Mouse (Mus musculus): ENCODE measurements at regions not wholly inside any gene's neighbourhood (a gene's known extent, or its start where the extent isn't known, plus 50 kb on each side); places are given as distances from the start of the nearest gene placed in this dataset.

- DNase-seq (ENCODE audit: low spot score), result no peak
These were observed 841.2 kb upstream of the Adgrl3 start for GRCm38 (mm10) chr5:80178723-80179122.

- DNase-seq (ENCODE audit: low spot score), result peak; percentile 48
These were observed 839.7 kb upstream of the Adgrl3 start for GRCm38 (mm10) chr5:80180280-80180679.

GRCm38 (mm10) chr5:80192418-80192817 lies 827.5 kb upstream of the Adgrl3 start:
- DNase-seq (ENCODE audit: low spot score), result no peak

GRCm38 (mm10) chr5:80199626-80200025 lies 820.3 kb upstream of the Adgrl3 start:
- DNase-seq (ENCODE audit: low spot score), result no peak

GRCm38 (mm10) chr5:80248530-80249122 lies 771.3 kb upstream of the Adgrl3 start:
- DNase-seq (ENCODE audit: low spot score), result no peak

DNA sequence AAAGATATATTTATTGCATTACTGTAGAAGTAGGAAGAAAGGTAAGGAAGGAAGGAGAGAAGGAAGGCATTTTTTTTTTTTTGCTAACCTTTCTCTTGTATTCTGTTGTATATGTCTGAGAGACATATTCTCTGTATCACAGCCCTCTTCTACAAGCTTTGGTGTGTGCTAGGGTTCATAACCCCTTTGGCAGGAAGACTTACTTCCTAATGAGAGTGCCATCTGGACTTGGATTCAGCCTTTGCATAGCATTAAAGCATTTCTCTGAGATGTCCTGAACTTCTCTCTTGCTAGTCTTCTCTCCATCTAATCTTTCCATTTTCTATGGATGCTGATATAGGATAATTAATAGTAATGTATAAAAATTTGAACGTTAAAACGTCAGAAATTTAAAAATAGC lies 768.0 kb upstream of the Adgrl3 start:
- no peak for DNase-seq (ENCODE audit: low spot score)

DNA sequence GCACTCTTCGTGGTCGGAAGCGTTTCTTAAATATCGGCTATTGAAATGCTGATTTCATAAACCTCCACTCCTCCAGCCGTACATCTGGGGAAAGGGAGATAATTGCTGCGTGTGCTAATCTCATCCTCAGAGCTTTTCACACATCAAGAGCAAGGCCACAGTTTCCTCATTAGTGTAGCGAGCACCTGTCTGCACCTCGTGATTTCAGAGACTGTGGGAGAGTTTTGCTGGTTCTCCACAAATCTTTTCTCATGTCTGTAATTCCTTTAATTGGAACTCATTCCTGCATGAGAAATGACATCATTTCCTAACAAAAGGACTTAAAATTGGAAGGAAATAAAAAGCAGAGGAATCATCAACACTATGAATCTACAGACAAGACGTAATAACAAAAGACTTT lies 764.9 kb upstream of the Adgrl3 start:
- no peak for DNase-seq (ENCODE audit: low spot score)

DNA sequence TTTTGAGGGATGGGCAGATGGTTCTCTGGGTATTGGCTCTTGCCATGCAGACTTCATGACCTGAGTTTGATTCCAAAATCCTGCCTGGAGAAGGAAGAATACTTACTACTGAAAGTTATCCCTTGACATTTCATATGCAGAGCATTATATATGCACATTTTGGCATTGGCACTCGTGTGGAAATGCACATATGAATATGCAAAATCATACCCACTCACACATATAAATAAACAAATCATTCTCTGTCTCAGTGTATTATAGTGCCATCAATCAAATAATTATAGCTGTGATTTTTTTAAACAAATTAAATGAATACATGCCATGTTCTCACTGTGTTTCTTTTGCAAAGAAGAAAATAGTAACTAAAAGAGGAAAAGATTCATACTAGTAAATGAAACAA lies 745.3 kb upstream of the Adgrl3 start:
- DNase-seq (ENCODE audit: low spot score), result no peak

DNA sequence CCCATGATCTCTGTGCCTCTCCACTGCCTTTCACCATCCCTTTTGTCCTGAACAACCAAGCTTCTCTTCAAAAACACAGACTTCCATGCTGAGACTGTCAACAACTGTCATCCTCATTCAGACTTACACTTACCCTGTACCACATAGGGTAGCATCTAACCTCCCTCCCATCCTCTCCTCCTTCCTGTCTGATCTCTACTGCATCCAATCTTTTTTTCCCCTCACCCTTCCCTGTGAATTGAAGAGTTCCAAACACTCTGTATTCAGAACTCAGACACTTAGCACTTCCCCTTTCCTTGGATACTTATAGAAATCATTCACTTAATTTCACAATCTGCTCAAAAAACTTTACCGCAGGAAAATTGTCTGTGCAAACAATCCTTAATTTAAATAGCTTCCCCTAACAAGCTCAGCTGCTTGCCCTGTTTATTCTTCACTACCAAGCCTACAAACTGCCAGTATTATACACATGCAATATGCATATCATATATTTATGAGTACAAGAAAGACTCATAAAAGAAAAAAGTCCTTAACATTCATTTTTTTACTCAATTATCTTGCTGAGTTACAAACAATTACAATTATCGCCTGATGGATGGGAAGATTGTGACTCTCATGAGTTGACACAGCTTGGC lies 744.6 kb upstream of the Adgrl3 start:
- DNase-seq (ENCODE audit: low spot score), result no peak

Measured in embryo, embryonic 10 days (tissue).